Mouse (Mus musculus) liver, embryonic 11.5 days (tissue): ENCODE results near the gene Trpc4ap. TPM values are rescaled to one million over a fixed set of nuclear protein-coding genes. Genes with fewer than 3 reads are reported as not detected.
"Not testable (repeated sequence)": the region's sequence is repeated elsewhere in the genome, so short reads cannot be mapped to it uniquely, and the experiment has no call there.

ENCODE experiments used
- ATAC-seq: fragments of 200-750 bp; cut with Nextera tagmentation; replicated peaks from 2 replicates; pipeline ENCODE4 v1.8.0; 2017; ENCODE audit warnings: moderate number of reproducible peaks, mild to moderate bottlenecking, moderate TSS enrichment, moderate library complexity; ENCODE audit not compliant: low FRiP score
- DNase-seq: peaks from one replicate; pipeline ENCODE4 v3.0.0-alpha.2; 2017; ENCODE audit warnings: low spot score
- H3K27ac ChIP-seq: fragments of 300-500 bp; sonication (generic); 2 replicates; pipeline ENCODE4 v1.5.1; 2014; ENCODE audit warnings: mild to moderate bottlenecking, low read depth, low read length, control low read depth
- H3K27me3 ChIP-seq: fragments of 300-500 bp; sonication (generic); replicated peaks from 2 replicates; pipeline ENCODE4 v1.6.1; 2014; ENCODE audit warnings: low read length, mixed read lengths; ENCODE audit not compliant: control insufficient read depth, insufficient read depth
- H3K36me3 ChIP-seq: fragments of 300-500 bp; sonication (generic); 2 replicates; pipeline ENCODE4 v1.6.1; 2014; ENCODE audit warnings: mild to moderate bottlenecking, low read length, moderate library complexity, mixed read lengths; ENCODE audit not compliant: control insufficient read depth, insufficient read depth
- H3K4me1 ChIP-seq: fragments of 300-500 bp; sonication (generic); replicated peaks from 2 replicates; pipeline ENCODE4 v1.6.1; 2014; ENCODE audit warnings: low read length, mixed read lengths; ENCODE audit not compliant: control insufficient read depth, insufficient read depth
- H3K4me2 ChIP-seq: fragments of 300-500 bp; sonication (generic); 2 replicates; pipeline ENCODE4 v1.6.1; 2014; ENCODE audit warnings: mild to moderate bottlenecking, control low read depth, moderate library complexity
- H3K4me3 ChIP-seq: fragments of 300-500 bp; sonication (generic); 2 replicates; pipeline ENCODE4 v1.5.1; 2014; ENCODE audit warnings: low read depth, low read length, control low read depth
- H3K9ac ChIP-seq: fragments of 300-500 bp; sonication (generic); 2 replicates; pipeline ENCODE4 v1.6.1; 2014; ENCODE audit warnings: low read depth, low read length, control low read depth
- H3K9me3 ChIP-seq: fragments of 300-500 bp; sonication (generic); 2 replicates; pipeline ENCODE4 v1.6.1; 2016; ENCODE audit warnings: low read length, inconsistent platforms, mixed read lengths; ENCODE audit not compliant: control insufficient read depth
- WGBS: fragments of 180-500 bp; shearing (Covaris S2); extraction: QIAGEN DNeasy Blood & Tissue Kit; methylation state at CpG from one replicate; pipeline ENCODE4 v1.1.7; 2014; 5-methylcytosine and 5-hydroxymethylcytosine counted together
- polyA plus RNA-seq: library from polyadenylated mRNA; unstranded; fragments of >200 nt; fragmentation: Nextera tagmentation; extraction: Ambion mirVana; gene quantifications from 2 replicates; pipeline ENCODE4 v1.2.1, GENCODE M21; 2014

The Trpc4ap gene
- 103 and 109 TPM in 2 replicates for polyA plus RNA-seq

DNA sequence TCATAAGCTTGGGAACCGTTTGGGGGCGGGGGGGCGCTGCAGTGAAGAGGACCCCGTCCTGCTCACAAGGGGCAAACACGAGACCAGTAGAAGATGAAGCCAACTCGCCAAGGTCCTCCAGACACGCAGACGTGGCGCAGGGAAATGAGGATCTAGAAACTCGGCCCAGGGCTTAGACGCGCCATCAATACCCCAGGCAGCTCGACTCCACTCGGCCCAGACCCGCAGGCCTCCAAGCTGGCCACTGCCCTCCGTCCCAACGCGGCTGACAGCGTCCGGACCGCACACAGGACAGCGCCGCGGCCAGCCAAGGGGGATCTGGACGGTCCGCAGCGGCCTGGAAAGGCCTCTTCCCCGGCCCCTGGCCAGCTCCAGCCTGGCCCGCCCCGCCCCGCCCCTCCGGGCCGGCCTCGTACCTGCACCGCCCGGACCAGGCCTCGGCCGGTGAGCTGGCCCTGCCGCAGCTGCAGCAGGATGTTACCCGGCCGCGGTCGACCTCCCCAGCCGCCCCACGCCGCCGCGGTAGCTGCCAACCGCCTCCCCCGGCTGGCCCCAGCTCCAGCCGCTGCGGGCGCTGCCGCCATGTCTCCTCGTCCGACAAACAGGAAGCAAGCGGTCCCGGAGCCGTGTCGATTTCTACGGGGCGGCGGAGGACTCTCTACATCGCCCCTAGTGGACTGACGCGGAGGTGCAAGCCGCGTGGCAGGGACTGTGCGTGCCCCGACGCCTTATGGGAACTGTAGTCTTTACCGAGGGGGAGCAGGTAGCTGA lies at the start of gene Trpc4ap:
Gene Trpc4ap, minus strand, starts transcription at position 662 of the 771 bp plus-strand sequence.
- Histone ChIP-seq H3K4me3 (peak within 1 kb of the TSS; percentile 85), H3K4me2 (peak within 1 kb of the TSS; percentile 81), H3K9ac (peak within 1 kb of the TSS; percentile 87), H3K27me3 (no peaks in the 10 kb centered on the region), H3K4me1 (peaks cover 10% of the 10 kb centered on the region), H3K36me3 (no peaks in the 10 kb centered on the region), H3K9me3 (no peaks in the 10 kb centered on the region), H3K27ac (peak within 1 kb of the TSS; percentile 82)
- ATAC-seq (peak; percentile 97), DNase-seq (peak; percentile 99)
- WGBS = under 1% methylated on average over 72 of the region's 72 CpGs

DNA sequence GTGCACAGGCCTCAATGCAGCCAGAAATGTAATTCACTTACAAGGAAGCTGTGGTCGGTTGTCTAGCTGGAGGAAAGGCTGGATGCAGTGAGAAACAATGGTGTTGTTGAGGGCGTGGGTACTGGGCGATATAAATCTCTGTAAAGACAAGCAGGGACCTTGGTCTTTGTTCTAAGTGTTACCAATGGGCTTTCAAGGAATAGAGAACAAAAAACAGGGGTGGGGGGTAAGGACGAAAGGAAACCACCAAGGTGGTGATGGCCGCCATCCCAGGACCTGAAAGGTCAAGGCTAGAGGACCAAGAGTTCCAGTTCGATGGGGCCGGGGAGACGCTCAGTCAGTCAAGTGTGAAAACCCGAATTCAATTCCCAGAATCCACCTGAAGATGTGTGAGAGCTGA lies 45.6 kb upstream of the Trpc4ap start:
- H3K9me3 ChIP-seq = no peaks in the 10 kb centered on the region

DNA sequence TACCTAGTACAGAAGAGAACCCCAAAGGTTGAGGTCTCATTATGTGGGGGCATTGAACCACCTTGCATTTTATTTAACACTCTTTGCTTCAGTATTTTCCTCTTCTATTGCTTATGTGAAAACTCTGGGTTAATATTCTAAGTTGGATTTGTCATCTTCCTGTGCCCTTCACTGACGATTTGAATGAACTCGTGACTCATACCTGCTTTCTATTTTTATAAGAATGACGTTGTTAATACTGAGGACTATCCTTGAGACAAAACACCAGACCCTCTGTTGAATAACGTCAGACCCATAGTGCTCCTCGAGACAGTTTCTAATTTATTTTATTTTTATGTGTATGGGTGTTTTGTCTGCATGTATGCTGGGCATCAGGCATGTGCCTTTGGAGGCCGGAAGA lies 44.8 kb upstream of the Trpc4ap start:
- Histone ChIP-seq H3K9ac (no peak overlapping the region), H3K27me3 (no peaks in the 10 kb centered on the region), H3K36me3 (no peaks in the 10 kb centered on the region), H3K27ac (no peak overlapping the region), H3K4me1 (no peaks in the 10 kb centered on the region), H3K4me2 (no peak overlapping the region), H3K9me3 (no peaks in the 10 kb centered on the region), H3K4me3 (no peak overlapping the region)
- DNase-seq (no peak), ATAC-seq (no peak)
- 71% methylated on average over 6 of the region's 6 CpGs for WGBS

More for the DNA sequence above, 45.6 kb upstream of the Trpc4ap start:
- no peak overlapping the region for H3K4me3 ChIP-seq
- no peak overlapping the region for H3K9ac ChIP-seq
- H3K36me3 ChIP-seq = no peaks in the 10 kb centered on the region
- ATAC-seq = no peak
- no peak overlapping the region for H3K4me2 ChIP-seq
- no peak for DNase-seq
- WGBS = 60% methylated on average over 9 of the region's 9 CpGs
- peaks cover 7% of the 10 kb centered on the region for H3K4me1 ChIP-seq
- no peaks in the 10 kb centered on the region for H3K27me3 ChIP-seq
- H3K27ac ChIP-seq = no peak overlapping the region

DNA sequence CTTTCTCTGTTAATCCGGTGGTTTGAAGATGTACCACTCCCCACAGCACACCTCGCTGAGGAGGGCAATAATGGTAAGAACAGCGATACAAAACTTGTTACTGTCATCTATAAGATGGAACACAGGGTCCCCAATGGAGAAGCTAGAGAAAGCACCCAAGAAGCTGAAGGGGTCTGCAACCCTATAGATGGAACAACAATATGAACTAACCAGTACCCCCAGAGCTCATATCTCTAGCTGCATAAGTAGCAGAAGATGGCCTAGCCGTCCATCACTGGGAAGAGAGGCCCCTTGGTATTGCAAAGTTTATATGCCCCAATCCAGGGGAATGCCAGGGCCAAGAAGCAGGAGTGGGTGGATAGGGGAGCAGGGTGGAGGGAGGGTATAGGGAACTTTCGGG lies 43.6 kb upstream of the Trpc4ap start, which contains the start of gene Gm17581:
Gene Gm17581, minus strand, starts transcription at position 101 of the 400 bp plus-strand sequence.
- not testable (repeated sequence) for H3K36me3 ChIP-seq, H3K27me3 ChIP-seq, H3K9ac ChIP-seq, DNase-seq, H3K4me3 ChIP-seq, H3K9me3 ChIP-seq, H3K4me1 ChIP-seq, ATAC-seq, H3K4me2 ChIP-seq, H3K27ac ChIP-seq
- WGBS = 81% methylated on average over 5 of the region's 5 CpGs

DNA sequence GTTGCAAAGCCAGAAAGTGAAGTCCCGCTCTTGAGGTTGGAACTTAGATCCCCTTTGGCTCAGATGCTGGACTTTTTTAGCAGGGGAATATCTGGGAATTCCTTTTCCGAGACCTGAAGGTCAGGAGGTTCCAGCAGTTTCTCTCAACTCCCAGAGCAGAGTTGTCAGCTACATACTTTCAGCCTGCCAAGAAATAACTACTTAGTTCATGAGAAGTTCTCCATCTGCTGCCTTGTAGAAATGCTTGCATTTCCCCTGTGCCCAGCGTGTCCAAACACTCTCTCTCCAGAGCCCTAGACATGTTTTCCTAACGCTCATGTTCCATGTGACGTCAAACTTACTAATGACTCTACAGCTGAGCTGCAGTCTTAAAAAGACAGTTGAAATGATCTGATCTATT lies 42.9 kb upstream of the Trpc4ap start:
- H3K27ac ChIP-seq = no peak overlapping the region
- DNase-seq (no peak), ATAC-seq (no peak)
- H3K36me3 ChIP-seq = no peaks in the 10 kb centered on the region
- H3K9ac ChIP-seq = no peak overlapping the region
- H3K27me3 ChIP-seq = no peaks in the 10 kb centered on the region
- no peak overlapping the region for H3K4me3 ChIP-seq
- no peak overlapping the region for H3K4me2 ChIP-seq
- H3K9me3 ChIP-seq = no peaks in the 10 kb centered on the region
- no peaks in the 10 kb centered on the region for H3K4me1 ChIP-seq
- WGBS = 82% methylated on average over 5 of the region's 5 CpGs

DNA sequence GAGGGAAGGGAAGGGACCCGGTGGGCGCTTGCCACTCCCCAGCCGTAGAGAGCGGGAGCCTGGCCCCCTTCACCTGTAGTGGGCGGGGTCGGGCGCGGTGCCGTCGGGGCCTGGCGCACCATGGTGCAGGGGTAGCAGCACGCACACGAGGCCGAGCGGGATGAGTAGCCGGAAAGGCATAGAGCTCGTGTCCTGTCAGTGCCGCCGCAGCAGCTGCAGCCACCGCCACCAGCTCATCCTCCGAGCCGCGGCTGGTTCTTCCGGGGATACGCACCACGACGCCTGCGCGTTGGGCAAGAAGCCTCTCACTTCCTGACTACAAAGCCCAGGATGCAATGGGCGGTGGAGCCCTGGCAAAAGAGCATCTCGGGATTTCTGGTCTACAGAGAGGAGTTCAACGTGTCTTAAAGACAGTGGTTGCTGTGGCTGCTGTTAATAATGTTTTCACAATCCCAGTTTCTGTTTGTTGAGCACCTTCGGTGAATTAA lies 37.0 kb upstream of the Trpc4ap start, which contains the start of gene Edem2:
Gene Edem2, minus strand, starts transcription at position 318 of the 488 bp plus-strand sequence.
- Histone ChIP-seq H3K27me3 (no peaks in the 10 kb centered on the region), H3K9me3 (no peaks in the 10 kb centered on the region), H3K4me1 (peaks cover 3% of the 10 kb centered on the region; the same call in 1 of the 2 replicates), H3K36me3 (0 out of 2 replicates have a peak, but pooled peaks cover 2% of the 10 kb centered on the region), H3K9ac (peak within 1 kb of the TSS; percentile 77), H3K4me3 (peak within 1 kb of the TSS; percentile 84), H3K27ac (no peak within 1 kb of the TSS), H3K4me2 (peak within 1 kb of the TSS; percentile 93)
- DNase-seq (peak; percentile 87), ATAC-seq (peak; percentile 89)
- WGBS = under 1% methylated on average over 32 of the region's 33 CpGs

DNA sequence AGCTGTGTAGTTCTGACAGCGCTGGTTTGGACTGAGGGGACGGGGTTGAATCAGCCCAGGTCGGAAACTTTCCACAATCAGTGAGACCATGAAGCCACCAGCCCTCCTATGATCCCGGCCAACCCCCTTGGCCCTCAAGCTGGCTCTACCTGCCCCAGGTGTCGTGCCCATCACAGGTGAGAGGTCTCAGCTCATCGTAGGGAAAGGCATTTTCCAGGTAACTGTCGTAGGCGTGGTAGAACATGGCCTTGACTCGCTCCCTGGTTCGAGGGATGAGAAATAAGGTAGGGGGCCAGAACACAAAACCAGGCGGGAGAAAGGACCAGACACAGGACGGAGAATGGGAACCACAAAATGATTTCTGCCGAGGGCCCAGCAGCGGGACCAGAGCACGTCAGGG lies 36.6 kb upstream of the Trpc4ap start:
- WGBS = 3% methylated on average over 15 of the region's 15 CpGs
- no peak overlapping the region for H3K27ac ChIP-seq
- H3K9ac ChIP-seq = peak overlapping the region; percentile 77

DNA sequence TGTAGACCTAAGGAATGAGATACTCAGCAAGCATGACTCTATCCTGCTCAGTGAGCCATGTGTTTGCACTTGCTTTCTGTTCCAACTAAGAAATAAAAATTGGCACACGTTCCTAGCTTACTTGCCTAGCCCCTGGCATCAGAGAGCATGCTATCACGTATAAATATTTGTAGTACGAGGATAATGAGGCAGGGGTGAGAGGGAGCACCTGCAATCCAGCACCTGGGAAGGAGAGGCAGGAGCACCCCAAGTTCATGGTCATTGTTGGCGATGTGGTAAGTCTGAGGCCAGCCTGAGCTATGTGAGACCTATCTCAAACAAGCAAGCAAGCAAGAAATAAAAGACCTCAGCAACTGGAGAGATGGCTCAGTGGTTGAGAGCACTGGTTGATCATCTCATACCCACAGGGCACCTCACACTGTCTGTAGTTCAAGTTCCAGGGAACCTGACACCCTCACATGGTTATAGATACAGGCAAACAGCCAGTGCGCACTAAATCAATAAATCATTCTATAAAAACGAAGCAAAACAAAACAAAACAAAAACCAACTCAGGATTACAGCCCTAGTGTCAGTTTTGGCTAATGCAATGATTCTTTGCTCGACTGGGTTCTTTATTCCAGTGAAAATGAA lies 35.7 kb upstream of the Trpc4ap start:
- peaks cover 3% of the 10 kb centered on the region; the same call in 1 of the 2 replicates for H3K4me1 ChIP-seq
- no peaks in the 10 kb centered on the region for H3K9me3 ChIP-seq
- ATAC-seq (no peak), DNase-seq (no peak)
- H3K4me3 ChIP-seq = no peak overlapping the region
- H3K9ac ChIP-seq = no peak overlapping the region
- no peak overlapping the region; the same call in 1 of the 2 replicates for H3K4me2 ChIP-seq
- H3K27ac ChIP-seq = no peak overlapping the region
- H3K36me3 ChIP-seq = 0 out of 2 replicates have a peak, but pooled peaks cover 2% of the 10 kb centered on the region
- 76% methylated on average over 7 of the region's 7 CpGs for WGBS
- no peaks in the 10 kb centered on the region for H3K27me3 ChIP-seq

More for the DNA sequence above, 36.6 kb upstream of the Trpc4ap start:
- Histone ChIP-seq H3K4me2 (peak overlapping the region; percentile 93), H3K4me3 (peak overlapping the region; percentile 84), H3K27me3 (no peaks in the 10 kb centered on the region), H3K9me3 (no peaks in the 10 kb centered on the region), H3K4me1 (peaks cover 3% of the 10 kb centered on the region; the same call in 1 of the 2 replicates), H3K36me3 (0 out of 2 replicates have a peak, but pooled peaks cover 2% of the 10 kb centered on the region)
- ATAC-seq = no peak
- no peak for DNase-seq
